Mouse (Mus musculus) urinary bladder, postnatal 10 days (tissue): ENCODE data around the gene Gm7849.
"Not testable (repeated sequence)": the region's sequence is repeated elsewhere in the genome, so short reads cannot be mapped to it uniquely, and the experiment has no call there.

Experiments used
- DNase-seq: peaks from one replicate; pipeline ENCODE4 v3.0.0; 2022; ENCODE audit warnings: low spot score

Gm7849 gene

DNA sequence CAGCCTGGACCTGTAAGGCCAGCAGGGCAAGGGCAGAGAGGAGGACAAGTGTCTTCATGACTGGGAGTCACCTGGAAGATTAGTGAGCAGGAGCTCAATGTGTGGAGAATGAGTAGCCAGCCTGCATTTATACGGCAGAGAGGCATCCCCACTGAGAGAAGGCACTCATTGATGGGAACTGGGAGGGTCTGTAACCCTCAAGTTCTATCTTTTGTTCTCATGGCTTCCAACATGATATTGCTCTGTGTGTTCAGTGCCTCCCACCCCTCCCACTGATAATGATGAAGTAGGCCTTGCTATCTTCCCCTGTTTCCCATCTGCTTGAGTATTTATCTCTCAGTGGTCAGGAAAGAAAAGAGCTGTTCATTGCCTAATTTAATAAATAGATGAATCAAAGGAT, at the start of gene Gm7849:
Gm7849 (minus strand) TSS at position 101 of the 400 bp plus-strand sequence.
- not testable (repeated sequence) for DNase-seq

DNA sequence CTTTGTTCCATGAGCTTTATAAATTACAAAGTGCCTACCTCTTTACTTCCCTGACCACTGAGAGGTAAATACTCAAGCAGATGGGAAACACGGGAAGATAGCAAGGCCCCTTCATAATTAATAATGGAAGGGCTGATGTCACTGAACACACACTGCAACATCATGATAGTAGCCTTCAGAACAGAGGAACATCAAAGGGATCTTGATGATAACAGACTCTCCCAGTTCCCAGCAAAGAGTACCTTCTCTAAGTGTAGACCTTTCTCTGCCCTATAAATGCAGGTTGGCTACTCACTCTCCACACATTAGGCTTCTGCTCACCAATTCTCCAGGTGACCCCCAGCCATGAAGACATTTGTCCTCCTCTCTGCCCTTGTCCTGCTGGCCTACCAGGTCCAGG, 29.2 kb downstream of the Gm7849 start, which contains the start of gene Defa36:
Defa36 (plus strand) TSS at position 301 of the 400 bp plus-strand sequence.
- not testable (repeated sequence) for DNase-seq
